Mouse (Mus musculus) CD4-positive, CD25-positive, alpha-beta regulatory T cell, adult 4 months (primary cell): ENCODE measurements around the gene Armcx1. TPM values are rescaled to one million over a fixed set of nuclear protein-coding genes. Genes with fewer than 3 reads are reported as not detected.
"Not testable (repeated sequence)": the region's sequence is repeated elsewhere in the genome, so short reads cannot be mapped to it uniquely, and the experiment has no call there.

Experiments
- ATAC-seq: one replicate; pipeline ENCODE4 v1.8.0; 2017
- polyA plus RNA-seq, 2 experiments: library from polyadenylated mRNA; unstranded; fragments of 100-300 nt; shearing (Covaris generic); gene quantifications; one replicate each; pipeline ENCODE4 v1.2.1; 2017

Armcx1 gene
- polyA plus RNA-seq, 2 experiments from 2014 or later = 2.7 to 3.7 TPM

GRCm38 (mm10) chrX:134763428-134764198 lies 45.9 kb downstream of the Armcx1 start:
- not testable (repeated sequence) for ATAC-seq

Other genes with a start within 250 kb of the Armcx1 start
- not detected for gene Taf7l, start 241.5 kb upstream of the Armcx1 start, polyA plus RNA-seq
- gene Timm8a1, start 176.1 kb upstream of the Armcx1 start, polyA plus RNA-seq = 10 to 100 TPM; 28.8 to 36.1 TPM
- 1 to 10 TPM in 1 of 2 experiments, under 1 TPM in 1; 0.38 to 2.2 TPM for gene Btk, start 134.4 kb upstream of the Armcx1 start, polyA plus RNA-seq
- gene Rpl36a, start 132.3 kb upstream of the Armcx1 start, polyA plus RNA-seq = 100 to 1,000 TPM; 553 to 695 TPM
- 1 to 10 TPM; 3.4 to 4.9 TPM for gene Gla, start 116.8 kb upstream of the Armcx1 start, polyA plus RNA-seq
- 100 to 1,000 TPM in 1 of 2 experiments, 10 to 100 TPM in 1; 93.8 to 139 TPM for gene Hnrnph2, start 116.8 kb upstream of the Armcx1 start, polyA plus RNA-seq
- under 1 TPM; 0.51 to 0.71 TPM for gene Armcx4, start 31.4 kb upstream of the Armcx1 start, polyA plus RNA-seq
- 1 to 10 TPM; 1.3 to 1.9 TPM for gene Armcx6, start 33.5 kb downstream of the Armcx1 start, polyA plus RNA-seq
- 10 to 100 TPM; 12.5 to 18.9 TPM for gene Armcx3, start 38.6 kb downstream of the Armcx1 start, polyA plus RNA-seq
- 10 to 100 TPM in 1 of 2 experiments, 1 to 10 TPM in 1; 7.5 to 15.3 TPM for gene Armcx2, start 91.3 kb downstream of the Armcx1 start, polyA plus RNA-seq
- under 1 TPM in 1 of 2 experiments, not detected in 1; 0.42 TPM for gene Nxf2, start 246.8 kb downstream of the Armcx1 start, polyA plus RNA-seq